Mouse (Mus musculus): Measurements from ENCODE around the gene Slain2.
"Not testable (repeated sequence)": the region's sequence is repeated elsewhere in the genome, so short reads cannot be mapped to it uniquely, and the experiment has no call there.

Slain2 gene

DNA sequence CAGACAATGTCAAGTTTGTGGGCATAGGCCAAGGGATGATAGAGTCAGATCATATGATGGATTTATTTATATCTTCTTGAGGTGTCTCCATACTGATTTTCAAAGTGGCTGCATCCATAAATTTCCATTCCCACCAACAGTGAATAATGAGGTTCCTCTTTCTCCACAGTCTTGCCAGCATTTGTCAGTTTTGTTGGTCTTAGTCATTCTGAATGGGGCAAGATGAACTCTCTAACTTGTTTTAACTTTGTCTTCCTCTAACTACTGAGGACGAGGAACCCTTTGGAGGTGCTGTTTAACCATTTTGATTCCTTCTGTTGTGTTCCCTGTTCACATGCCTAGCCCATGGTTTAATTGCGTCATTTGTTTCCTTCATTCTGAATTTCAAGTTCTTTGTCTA lies 36.1 kb downstream of the Slain2 start:
- DNase-seq (ENCODE audit: low spot score), result no peak

DNA sequence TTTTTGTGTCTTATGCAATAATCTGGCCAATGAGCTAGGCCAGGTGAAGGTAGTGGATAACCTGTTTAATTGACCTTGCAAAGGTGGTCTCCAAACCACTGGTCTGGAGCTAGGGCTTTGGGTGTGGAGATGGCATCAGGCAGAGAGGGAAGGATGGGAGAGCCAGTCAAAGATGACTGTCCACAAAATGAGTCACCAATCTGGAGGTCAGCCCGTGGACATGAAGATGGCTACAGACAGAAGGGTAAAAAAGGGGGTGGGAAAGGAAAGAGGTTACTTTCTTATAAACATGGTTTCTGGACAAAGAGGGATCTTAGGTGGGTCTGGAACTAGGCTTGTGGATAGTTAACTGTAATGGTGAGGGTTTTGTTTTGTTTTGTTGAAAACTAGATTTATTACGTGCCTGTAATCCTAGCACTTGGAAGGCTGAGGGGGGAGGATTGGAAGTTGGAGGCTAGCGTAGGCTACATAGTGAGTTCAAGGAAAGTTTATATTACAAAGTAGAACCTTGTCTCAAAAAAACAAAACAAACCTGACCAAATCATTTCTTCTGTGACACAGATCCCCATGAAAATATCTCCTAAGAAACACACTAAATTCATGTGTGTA lies 40.0 kb downstream of the Slain2 start:
- no peak for DNase-seq (ENCODE audit: low spot score)

DNA sequence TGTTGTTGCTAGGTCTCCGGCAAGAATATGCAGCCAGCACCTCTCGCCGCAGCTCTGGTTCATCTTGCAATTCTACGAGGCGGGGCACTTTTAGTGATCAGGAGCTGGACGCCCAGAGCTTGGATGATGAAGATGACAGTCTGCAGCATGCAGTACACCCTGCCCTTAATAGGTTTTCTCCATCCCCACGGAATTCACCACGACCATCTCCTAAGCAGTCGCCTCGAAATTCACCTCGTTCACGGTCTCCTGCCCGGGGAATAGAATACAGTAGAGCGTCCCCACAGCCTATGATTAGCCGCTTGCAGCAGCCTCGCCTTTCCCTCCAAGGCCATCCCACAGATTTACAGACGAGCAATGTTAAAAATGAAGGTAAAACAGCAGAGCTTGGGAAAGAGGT lies 43.2 kb downstream of the Slain2 start:
- DNase-seq (ENCODE audit: low spot score), result no peak

DNA sequence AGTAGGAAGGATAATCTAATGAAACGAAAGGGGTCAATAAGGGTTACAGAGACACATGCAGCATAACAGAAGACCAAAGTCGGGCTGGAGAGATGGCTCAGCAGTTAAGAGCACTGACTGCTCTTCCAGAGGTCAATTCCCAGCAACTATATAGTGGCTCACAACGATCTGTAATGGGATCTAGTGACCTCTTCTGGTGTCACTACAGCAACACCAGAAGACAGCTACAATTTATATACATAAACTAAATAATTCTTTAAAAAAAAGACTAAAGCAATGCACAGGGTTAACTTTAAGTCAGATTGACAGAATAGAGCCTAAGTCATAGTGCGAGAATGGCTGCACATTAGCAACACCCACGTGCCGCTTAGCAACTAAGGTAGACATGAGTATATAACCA lies 46.0 kb downstream of the Slain2 start:
- no peak for DNase-seq (ENCODE audit: low spot score)

DNA sequence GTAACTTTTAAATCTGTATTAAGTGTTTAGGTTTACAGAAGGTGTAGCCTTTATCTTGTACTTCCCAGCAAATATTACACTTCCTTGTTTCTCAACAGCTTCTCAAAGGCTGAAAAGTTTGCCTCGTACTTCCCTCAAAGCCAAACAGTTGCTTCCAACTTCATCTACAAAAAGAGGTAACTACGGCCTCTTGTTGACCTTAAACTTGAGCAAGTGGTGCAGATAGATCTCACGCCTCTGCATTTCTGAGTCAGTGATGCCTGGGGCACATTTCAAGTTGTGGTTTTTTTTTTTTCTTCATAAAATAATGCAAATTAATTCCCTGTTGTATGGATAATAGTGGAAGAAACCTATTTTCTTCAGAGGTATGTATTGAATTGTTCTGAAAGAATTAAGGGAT lies 51.6 kb downstream of the Slain2 start:
- DNase-seq (ENCODE audit: low spot score), result no peak

DNA sequence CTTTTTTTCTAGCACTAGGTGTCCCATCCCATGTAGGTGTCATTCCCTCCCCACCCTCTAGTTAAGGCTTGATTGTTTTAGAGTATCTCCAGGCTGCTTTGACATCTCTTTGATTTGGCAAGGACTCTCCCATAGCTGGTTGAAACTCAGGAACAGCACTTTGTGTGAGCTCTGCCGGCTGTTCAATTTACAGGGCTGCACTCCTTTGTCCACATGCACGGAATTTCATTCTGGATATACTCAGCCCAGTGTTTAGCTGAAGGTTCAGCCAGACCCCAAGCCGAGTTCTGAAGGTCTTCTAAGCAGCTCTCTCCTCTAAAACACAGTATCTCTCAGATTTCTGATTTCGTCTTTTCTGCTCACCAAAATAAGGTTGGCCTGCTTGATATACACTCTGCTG lies 58.3 kb downstream of the Slain2 start:
- no peak for DNase-seq (ENCODE audit: low spot score)

DNA sequence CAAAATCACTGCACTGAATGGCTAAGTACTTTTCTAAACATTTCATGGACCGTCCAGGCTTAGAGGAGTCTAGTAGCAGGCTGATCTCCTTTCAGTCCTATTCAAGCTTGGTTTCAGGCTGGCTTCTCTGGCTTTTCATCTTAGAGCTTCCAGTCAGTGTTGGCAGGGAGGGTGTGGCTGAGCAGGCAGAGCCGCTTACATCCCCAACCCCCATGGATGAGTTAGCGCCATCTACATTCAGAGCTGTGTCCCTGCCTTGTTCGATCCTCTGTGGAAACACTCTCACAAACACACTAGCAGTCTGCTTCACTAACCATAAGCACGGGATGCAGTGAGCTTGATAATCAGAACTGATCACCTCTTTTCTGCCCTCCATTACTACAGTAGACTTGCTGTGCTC lies 58.8 kb downstream of the Slain2 start:
- no peak for DNase-seq (ENCODE audit: low spot score)

DNA sequence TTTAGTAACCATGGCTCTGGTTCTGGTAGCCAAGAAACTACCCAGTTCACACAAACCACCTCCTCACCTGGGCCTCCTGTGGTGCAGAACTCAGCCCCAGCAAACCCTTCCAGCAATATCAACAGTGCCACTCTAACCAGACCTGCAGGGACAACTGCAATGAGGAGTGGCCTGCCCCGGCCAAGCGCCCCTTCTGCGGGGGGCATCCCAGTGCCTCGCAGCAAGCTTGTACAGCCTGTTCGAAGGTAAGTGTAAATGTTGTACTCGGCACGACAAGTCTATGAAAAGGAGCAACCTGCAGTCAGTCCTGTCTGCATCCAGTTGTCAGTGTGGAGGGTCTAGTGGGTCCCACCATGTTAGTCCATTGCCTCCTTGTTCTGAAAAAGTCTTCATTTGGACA lies 60.5 kb downstream of the Slain2 start, which contains the start of gene Gm10135:
Gm10135 (minus strand) TSS at position 101 of the 400 bp plus-strand sequence.
- DNase-seq (ENCODE audit: low spot score), result no peak

DNA sequence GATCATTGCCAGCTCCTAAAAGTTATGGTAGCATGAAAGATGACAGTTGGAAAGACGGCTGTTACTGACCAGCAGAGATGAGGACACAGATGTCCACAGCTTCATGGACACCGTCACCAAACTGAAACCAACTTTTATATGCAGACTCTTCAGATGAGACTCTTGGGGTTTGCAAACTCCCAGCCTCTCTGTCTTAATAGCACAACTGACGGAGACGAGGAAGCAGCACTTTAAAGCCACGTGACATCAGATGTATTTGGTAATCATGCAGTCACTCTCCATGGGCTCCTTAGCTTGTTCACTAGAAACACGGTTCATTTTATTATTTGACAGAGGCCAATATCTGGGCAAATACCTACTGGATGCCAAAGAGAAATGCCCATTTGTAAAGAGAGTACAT lies 61.9 kb downstream of the Slain2 start:
- DNase-seq (ENCODE audit: low spot score), result no peak

DNA sequence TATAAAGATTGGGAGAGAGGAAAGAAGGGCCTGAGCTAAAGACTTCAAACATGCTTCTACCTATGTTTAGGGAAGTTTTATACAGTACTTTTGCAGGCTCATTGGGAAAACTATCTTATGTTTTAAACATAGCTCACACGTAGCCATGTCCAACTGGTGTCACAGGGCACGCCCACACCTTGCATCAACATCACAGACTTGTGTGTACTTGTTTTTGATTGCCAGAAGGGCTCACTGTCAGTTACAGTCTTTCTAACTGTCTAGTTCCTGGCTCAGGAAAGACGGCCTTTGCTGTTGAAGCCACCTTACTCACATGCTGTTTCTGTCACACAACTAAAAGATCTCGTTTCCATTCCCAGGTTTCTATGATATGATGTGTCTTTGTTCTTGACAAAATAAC lies 62.4 kb downstream of the Slain2 start:
- no peak for DNase-seq (ENCODE audit: low spot score)

DNA sequence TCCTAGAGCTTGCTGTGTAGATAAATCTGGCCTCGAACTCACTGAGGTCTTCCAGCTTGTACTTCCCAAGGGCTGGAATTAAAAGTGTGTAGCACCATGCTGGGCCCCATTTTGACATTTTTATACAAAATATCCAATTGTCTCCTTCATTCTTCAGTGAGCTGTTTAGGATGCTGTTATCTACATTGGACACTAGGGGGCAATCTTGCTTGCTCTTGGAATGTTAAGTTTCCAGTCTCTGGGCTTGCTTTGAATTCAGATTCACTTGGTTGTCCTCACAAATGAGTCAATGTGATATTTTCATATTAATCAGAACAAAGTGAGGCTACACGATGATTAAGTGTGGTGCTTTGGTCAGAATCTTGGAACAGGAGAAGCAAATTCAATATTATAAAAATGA lies 70.0 kb downstream of the Slain2 start:
- DNase-seq (ENCODE audit: low spot score), result no peak

DNA sequence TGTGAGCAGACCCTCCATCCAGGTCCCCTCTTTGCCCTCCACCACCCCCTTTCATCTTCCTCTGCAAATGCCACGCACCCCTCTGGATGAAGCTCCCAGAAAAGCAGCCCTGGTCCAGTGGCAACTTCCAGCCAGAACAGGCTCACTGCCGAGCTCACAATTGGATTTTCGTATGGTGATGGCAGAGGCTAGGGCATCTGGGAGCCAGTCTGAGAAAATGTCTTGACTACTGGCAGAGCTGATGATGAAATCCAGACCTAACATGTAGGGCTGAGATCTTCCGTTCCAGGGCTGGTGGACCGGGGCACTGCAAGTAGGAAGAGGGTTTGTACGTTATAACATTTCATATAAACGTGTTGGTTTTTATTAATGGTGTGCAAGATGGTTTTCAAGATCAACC lies 73.7 kb downstream of the Slain2 start:
- DNase-seq (ENCODE audit: low spot score), result no peak

DNA sequence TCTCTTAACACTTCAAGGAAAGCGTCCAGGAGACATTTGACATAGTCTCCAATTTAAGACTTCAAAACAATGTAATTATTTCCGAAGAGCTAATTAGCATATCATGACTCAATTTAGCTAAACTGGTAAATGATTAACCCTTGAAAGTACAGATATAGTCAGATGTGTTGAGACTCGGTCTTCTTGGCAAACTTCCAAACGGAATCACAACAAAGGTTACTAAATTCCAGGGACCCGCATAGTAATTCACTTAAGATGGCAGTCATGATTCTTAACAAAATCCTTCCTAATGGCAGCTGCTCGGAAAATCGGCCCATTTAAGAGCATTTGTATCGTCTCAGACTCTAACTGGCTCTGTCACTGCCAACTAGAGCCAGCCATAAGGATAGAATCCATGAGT lies 75.7 kb downstream of the Slain2 start:
- no peak for DNase-seq (ENCODE audit: low spot score)

DNA sequence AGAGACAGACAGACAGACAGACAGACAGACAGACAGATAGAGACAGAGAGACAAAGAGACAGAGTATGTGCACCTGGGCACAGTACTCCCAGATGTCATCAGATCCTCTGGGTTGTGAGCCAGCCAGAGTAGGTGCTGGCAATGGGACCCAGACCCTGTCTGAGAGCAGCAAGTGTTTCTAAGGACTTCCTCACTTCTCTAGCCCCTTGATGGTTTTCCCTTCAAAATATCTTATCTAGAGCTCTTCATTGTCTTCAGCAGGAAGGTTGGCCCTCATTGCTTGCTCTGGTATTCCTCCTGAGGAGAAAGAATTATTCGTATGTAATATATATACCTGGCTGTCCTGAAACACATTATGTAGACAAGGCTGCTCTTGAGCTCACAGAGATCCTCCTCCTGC lies 78.4 kb downstream of the Slain2 start:
- DNase-seq (ENCODE audit: low spot score), result no peak

DNA sequence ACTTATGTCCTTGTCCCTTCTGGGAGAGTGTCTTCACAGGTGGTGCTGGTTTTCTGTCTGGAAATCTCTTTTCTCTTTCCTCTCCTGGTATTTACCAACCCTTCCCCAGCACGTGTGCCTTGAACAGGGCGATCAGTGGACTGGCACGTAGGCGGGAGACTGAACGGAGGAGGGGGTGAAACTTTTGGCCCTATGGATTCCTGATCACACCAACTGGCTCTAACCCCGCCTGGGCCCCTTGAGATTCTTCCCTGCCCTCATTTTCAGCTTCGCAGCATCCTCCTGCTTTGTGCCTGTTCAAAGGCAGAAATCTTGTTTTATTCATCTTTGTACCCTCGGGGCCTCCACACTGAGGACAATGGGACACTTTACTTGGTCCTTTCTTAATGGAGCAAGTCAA lies 80.3 kb downstream of the Slain2 start:
- DNase-seq (ENCODE audit: low spot score), result no peak

DNA sequence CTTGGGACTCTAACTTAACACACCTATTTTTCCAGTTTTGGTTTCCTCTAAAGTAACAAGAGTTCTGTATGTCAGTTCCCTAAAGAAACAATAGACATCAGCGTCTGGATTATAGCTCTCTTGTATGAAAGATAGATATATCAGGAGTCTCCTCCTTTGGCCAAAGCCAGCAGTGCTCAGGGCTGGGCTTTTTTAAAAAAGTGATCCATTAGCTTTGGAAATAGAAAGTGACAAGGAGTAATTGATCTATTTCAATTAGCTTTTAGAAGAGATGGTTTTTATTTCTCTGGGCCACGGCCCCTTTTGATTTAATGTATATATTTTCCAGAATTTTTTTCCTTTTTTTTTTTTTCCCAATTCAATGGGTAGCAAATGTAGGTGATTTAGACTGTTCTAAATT lies 80.8 kb downstream of the Slain2 start:
- no peak for DNase-seq (ENCODE audit: low spot score)

DNA sequence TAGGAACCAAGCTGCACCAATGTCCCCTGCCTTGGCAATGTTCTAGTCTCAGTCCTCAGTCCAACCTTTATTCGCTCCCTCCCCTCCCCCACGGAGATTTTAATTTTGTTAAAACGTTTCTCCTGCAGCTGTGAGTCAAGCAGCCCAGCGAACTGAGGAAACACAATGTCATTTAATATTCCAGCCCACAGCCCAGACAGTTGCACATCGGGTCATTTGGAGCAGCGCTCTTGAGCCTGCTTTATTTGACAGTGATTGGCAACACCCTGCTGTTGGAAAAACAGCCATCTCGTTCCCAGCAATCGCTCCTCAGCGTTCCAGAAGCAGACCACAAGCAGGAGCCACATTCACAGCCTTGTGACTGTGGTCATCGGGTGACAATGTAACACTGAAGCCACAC lies 81.3 kb downstream of the Slain2 start:
- no peak for DNase-seq (ENCODE audit: low spot score)

DNA sequence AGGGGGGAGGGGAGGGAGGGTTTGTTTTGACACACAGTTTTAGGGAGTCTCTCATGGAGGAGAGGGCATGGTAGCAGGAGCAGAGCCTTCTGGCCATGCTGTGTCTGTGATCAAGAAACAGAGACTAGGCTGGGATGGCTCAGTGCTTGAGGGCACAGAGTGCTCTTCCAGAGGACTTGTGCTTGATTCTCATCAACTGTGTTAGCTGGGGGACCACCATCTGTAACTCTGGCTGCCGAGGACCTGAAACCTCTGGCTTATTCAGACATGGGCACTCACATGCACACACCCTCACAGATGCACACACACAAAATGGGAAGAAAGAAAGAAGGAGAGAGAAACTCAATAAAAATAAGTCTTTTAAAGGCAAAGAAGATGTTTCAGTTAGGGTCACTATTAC lies 84.4 kb downstream of the Slain2 start:
- DNase-seq (ENCODE audit: low spot score), result not testable (repeated sequence)

DNA sequence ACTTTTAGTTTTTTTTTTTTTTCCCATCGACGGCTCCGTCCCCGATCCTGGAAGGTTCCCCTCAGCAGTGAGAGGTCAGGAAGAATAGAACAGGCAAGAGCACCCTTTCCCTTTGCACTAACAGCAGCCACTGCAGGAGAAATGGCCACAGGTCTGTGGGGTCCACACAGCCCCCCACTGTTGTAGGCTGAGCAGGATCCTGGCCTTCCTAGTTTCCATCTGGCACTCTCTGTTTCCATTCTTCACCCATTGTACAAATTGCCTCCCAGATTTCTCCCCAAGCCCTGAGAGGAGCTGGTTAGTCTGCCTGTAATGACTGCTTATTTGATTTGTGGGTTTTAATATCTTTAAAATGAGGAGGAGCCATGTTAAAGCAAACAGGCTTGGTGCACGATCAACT lies 89.9 kb downstream of the Slain2 start:
- DNase-seq (ENCODE audit: low spot score), result no peak

DNA sequence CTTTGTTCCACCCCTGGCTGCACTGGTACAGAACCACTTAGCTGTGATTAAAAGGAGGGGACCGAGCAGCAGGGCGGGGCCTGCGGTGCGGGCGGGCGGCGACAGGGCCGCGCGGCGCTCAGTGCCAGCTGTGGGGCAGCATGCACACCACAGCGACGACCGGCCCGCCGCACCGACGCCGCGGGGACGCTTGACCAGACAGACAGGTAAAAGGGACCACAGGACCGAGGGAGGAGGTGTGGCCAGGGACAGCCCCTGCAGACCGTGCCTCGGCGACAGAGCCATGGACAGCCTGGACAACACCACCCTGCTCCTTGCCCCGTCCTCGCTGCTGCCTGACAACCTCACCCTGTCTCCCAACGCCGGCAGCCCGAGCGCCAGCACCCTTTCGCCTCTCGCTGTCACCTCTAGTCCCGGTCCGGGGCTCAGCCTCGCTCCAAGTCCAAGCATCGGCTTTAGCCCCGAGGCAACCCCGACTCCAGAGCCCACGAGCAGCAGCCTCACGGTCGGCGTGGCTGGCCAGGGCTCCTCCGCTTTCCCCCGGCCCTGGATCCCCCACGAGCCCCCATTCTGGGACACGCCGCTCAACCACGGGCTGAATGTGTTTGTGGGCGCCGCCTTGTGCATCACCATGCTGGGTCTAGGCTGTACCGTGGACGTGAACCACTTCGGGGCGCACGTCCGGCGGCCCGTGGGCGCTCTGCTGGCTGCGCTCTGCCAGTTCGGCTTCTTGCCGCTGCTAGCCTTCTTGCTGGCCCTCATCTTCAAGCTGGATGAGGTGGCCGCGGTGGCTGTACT lies 92.9 kb downstream of the Slain2 start, which contains the start of gene Slc10a4:
Slc10a4 (plus strand) TSS at position 100 of the 798 bp plus-strand sequence.
- DNase-seq (ENCODE audit: low spot score), result no peak

DNA sequence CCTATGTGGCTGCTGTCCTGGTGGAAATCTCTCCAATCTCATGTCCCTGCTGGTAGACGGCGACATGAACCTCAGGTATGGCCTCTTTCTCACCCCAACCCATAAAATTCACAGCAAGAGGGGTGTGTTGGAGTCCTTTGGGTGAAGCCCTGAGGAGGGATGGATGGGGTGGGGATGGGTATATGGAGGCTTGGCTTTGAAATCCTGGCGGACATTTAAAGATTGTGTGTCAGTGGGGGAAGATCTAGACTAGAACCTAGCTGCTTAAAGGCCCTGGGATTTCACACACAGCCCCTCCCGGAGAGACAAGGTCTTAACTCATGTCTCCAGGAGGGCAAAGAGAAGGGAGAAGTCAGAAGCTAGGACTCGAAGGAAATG lies 93.5 kb downstream of the Slain2 start:
- no peak for DNase-seq (ENCODE audit: low spot score)

DNA sequence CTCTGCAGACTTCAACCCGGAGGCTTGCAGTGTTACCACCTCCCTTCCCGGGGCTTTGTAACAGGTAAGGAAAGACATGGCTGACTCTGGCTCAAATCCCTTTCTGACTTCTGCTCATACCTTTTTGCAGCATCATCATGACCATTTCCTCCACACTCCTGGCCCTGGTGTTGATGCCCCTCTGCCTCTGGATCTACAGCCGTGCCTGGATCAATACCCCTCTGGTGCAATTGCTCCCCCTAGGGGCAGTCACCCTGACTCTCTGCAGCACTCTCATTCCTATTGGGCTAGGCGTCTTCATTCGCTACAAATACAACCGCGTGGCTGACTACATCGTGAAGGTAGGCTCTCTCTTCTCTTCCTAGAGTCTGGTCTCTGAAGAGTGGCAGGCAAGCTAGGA lies 94.1 kb downstream of the Slain2 start:
- DNase-seq (ENCODE audit: low spot score), result not testable (repeated sequence)

DNA sequence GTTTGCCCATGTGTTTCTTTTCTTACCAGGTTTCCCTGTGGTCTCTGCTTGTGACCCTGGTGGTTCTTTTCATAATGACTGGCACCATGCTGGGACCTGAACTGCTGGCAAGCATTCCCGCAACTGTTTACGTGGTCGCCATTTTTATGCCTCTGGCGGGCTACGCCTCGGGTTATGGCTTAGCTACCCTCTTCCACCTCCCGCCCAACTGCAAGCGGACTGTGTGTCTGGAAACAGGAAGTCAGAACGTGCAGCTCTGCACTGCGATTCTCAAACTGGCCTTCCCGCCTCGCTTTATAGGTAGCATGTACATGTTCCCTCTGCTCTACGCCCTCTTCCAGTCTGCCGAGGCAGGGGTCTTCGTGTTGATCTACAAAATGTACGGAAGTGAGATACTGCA lies 97.7 kb downstream of the Slain2 start:
- DNase-seq (ENCODE audit: low spot score), result not testable (repeated sequence)
